In genomic region chr1:182018397-182019265, GRCm38 (mm10) we compare ENCODE assay signal across 8 mouse cellular contexts. TPM values are rescaled to one million over a fixed set of nuclear protein-coding genes. Genes with fewer than 3 reads are reported as not detected.
A peak's percentile ranks its signal among the peaks of the same experiment; 100 is the strongest.
DNase-seq lines count a peak whose midpoint lies in the region; ATAC-seq lines count a peak whose summit lies in the region.

No protein-coding gene starts in this region.

- under 1% methylated on average over 29 of the region's 29 CpGs for WGBS in heart, embryonic 12.5 days
- WGBS in kidney, embryonic 16.5 days = under 1% methylated on average over 29 of the region's 29 CpGs
- 3% methylated on average over 29 of the region's 29 CpGs for WGBS in liver, embryonic 15.5 days (ENCODE audit: insufficient replicate concordance)

- H3K4me2 ChIP-seq in heart, embryonic 12.5 days = peak overlapping the region; percentile 76
- H3K4me2 ChIP-seq in kidney, embryonic 16.5 days (replicated peaks; ENCODE audit: low read depth, low read length) = peak overlapping the region; percentile 93
- peak overlapping the region; percentile 73 for H3K4me2 ChIP-seq in liver, embryonic 15.5 days

- peaks cover 5% of the 10 kb centered on the region for H3K36me3 ChIP-seq in heart, embryonic 12.5 days
- H3K36me3 ChIP-seq in kidney, embryonic 16.5 days (ENCODE audit: insufficient read depth, low read length) = no peaks in the 10 kb centered on the region
- no peaks in the 10 kb centered on the region for H3K36me3 ChIP-seq in liver, embryonic 15.5 days (replicated peaks)

- peak; percentile 41 for DNase-seq in urinary bladder, postnatal 14 days (ENCODE audit: low spot score)
- DNase-seq in urinary bladder, adult 2 months (ENCODE audit: low spot score) = no peak
- peak; percentile 30 to 35 for DNase-seq in cerebellum, postnatal 36 days
- DNase-seq in ovary, postnatal 36 days (ENCODE audit: low spot score) = peak; percentile 48
- DNase-seq in spleen, adult 18-20 months = no peak

- H3K27ac ChIP-seq in heart, embryonic 12.5 days (ENCODE audit: poor library complexity, severe bottlenecking) = peak overlapping the region; percentile 97
- peak overlapping the region; percentile 87 for H3K27ac ChIP-seq in kidney, embryonic 16.5 days (ENCODE audit: low read length)
- H3K27ac ChIP-seq in liver, embryonic 15.5 days (replicated peaks) = no peak overlapping the region

- peak overlapping the region; percentile 98 for H3K9ac ChIP-seq in heart, embryonic 12.5 days
- H3K9ac ChIP-seq in kidney, embryonic 16.5 days (replicated peaks; ENCODE audit: low read length) = peak overlapping the region; percentile 95
- H3K9ac ChIP-seq in liver, embryonic 15.5 days = 0 out of 2 replicates have a peak overlapping the region, but pooled peaks have one; percentile 1

- H3K4me3 ChIP-seq in heart, embryonic 12.5 days = peak overlapping the region; percentile 89
- H3K4me3 ChIP-seq in kidney, embryonic 16.5 days (ENCODE audit: low read length) = peak overlapping the region; percentile 91
- peak overlapping the region; percentile 58 for H3K4me3 ChIP-seq in liver, embryonic 15.5 days (replicated peaks)

- 0 out of 2 replicates have a peak, but pooled peaks have one; percentile 40 for ATAC-seq in heart, embryonic 12.5 days (ENCODE audit: insufficient number of reproducible peaks, low FRiP score)
- ATAC-seq in kidney, embryonic 16.5 days (ENCODE audit: low FRiP score, low TSS enrichment) = peak; percentile 52; the same call in 1 of the 2 replicates
- no peak for ATAC-seq in liver, embryonic 15.5 days (ENCODE audit: insufficient read depth)

- H3K4me1 ChIP-seq in heart, embryonic 12.5 days (replicated peaks) = peaks cover 25% of the 10 kb centered on the region
- no peaks in the 10 kb centered on the region; the same call in 1 of the 2 replicates for H3K4me1 ChIP-seq in kidney, embryonic 16.5 days (ENCODE audit: insufficient read depth, low read length)
- no peaks in the 10 kb centered on the region for H3K4me1 ChIP-seq in liver, embryonic 15.5 days (replicated peaks)

- no peaks in the 10 kb centered on the region for H3K9me3 ChIP-seq in heart, embryonic 12.5 days (replicated peaks)
- H3K9me3 ChIP-seq in kidney, embryonic 16.5 days (ENCODE audit: low read length) = no peaks in the 10 kb centered on the region
- H3K9me3 ChIP-seq in liver, embryonic 15.5 days (replicated peaks) = no peaks in the 10 kb centered on the region

- H3K27me3 ChIP-seq in heart, embryonic 12.5 days (replicated peaks) = no peaks in the 10 kb centered on the region
- no peaks in the 10 kb centered on the region for H3K27me3 ChIP-seq in kidney, embryonic 16.5 days (ENCODE audit: insufficient read depth, low read length)
- peaks cover 64% of the 10 kb centered on the region for H3K27me3 ChIP-seq in liver, embryonic 15.5 days

RNA-seq across cellular contexts. Expression of gene Enah, which starts 1.2 kb away (rescaled TPM):
- 69.5 and 103 TPM in 2 replicates for polyA plus RNA-seq in urinary bladder, adult 2 months (2012; rRNA removed)
- polyA plus RNA-seq in heart, embryonic 12.5 days (2016; fragmentation: Nextera tagmentation; extraction: Ambion mirVana) = 22.7 and 24.4 TPM in 2 replicates
- 10.8 and 14.8 TPM in 2 replicates for polyA plus RNA-seq in kidney, embryonic 16.5 days (2015; fragmentation: Nextera tagmentation; extraction: Ambion mirVana)
- 0.40 and 0.71 TPM in 2 replicates for polyA plus RNA-seq in liver, embryonic 15.5 days (2015; fragmentation: Nextera tagmentation; extraction: Ambion mirVana)

Comparison
In these comparisons a context has a peak if more than half of its experiments do, and no peak if none do; other contexts are left out.
1. DNase-seq: peak in urinary bladder, postnatal 14 days (single experiment), cerebellum, postnatal 36 days (2 of 2) and ovary, postnatal 36 days (single experiment); none in urinary bladder, adult 2 months (single experiment) and spleen, adult 18-20 months (0 of 2).
2. H3K9ac ChIP-seq: peak in every context shown above with its lines; median percentile 98 in heart, embryonic 12.5 days; 95 in kidney, embryonic 16.5 days; 1 in liver, embryonic 15.5 days.
3. Peak in every context shown above with its lines, with median percentiles within 50 percentile points of each other: H3K4me2 ChIP-seq and H3K4me3 ChIP-seq.